Mouse (Mus musculus): Measurements from ENCODE around the gene Pgap1. TPM values are rescaled to one million over a fixed set of nuclear protein-coding genes. Genes with fewer than 3 reads are reported as not detected.
A peak's percentile ranks its signal among the peaks of the same experiment; 100 is the strongest.

Pgap1 gene
- 4.9 and 7.1 TPM in 2 replicates for polyA plus RNA-seq (2016; fragmentation: Nextera tagmentation; extraction: Ambion mirVana)

DNA sequence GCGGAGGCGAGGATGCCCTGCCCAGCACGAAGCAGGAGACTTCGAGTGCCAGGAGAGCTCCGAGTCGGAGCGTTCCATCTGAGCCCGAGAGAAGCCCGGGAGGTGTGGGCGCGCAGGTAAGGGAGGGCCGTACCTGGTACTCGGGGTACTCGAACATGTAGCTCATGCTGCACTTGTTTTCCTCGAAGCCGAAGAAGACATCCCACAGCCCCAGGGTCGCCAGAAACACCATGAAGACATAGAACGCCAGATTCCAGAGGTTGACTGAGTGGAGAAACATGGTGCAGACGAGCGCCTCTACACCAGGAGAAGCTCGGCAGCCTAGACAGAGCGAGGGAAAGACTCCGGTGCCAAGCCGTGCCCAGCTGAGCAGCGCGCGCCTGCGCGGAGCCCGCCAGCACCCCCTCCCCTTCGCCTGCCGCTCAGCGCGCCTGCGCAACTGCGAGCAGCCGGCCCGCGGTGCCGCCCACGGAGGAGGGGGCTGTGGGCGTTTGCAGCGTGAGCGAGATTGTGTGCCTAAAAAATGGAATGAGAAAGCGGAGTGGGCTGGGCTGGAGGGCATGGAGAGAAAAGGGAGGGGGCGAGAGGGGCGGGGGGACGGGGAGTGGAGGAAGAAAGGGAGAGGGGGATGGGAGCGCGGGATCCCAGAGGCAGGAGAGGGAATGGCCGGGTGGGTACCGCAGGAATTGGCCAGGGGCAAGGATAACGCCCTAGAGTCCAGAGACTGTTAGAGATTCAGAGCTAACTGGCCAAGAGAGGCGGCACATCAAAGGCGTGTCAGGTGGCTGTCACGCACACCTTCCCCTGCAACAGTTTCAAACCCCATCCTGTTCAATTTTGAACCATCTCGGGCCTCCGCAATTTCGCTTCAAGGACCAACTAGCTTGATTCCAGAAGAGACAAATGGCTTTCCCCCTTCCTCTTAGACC lies at the start of gene Pgap1:
TSS of gene Pgap1 (minus strand) at position 384 of the 929 bp plus-strand sequence.
- Histone ChIP-seq H3K4me3 (peak within 1 kb of the TSS; percentile 88), H3K4me1 (0 out of 2 replicates have a peak, but pooled peaks cover 3% of the 10 kb centered on the region), H3K36me3 (no peaks in the 10 kb centered on the region), H3K27ac (peak within 1 kb of the TSS; percentile 87), H3K9me3 (no peaks in the 10 kb centered on the region), H3K27me3 (ENCODE audit: insufficient read depth, poor library complexity, severe bottlenecking) (no peaks in the 10 kb centered on the region)
- peak; percentile 91 for DNase-seq (ENCODE audit: low spot score)
- under 1% methylated on average over 57 of the region's 59 CpGs for WGBS

- no peak overlapping the region for H3K4me3 ChIP-seq
- no peaks in the 10 kb centered on the region for H3K9me3 ChIP-seq
- no peak overlapping the region for H3K27ac ChIP-seq
- no peak for DNase-seq (ENCODE audit: low spot score)
- 69% methylated on average over 1 of the region's 1 CpGs for WGBS
- no peaks in the 10 kb centered on the region for H3K27me3 ChIP-seq (ENCODE audit: insufficient read depth, poor library complexity, severe bottlenecking)
- no peaks in the 10 kb centered on the region for H3K4me1 ChIP-seq
- H3K36me3 ChIP-seq, result no peaks in the 10 kb centered on the region
Measured at GRCm38 (mm10) chr1:54606936-54607335, 49.5 kb upstream of the Pgap1 start.

DNA sequence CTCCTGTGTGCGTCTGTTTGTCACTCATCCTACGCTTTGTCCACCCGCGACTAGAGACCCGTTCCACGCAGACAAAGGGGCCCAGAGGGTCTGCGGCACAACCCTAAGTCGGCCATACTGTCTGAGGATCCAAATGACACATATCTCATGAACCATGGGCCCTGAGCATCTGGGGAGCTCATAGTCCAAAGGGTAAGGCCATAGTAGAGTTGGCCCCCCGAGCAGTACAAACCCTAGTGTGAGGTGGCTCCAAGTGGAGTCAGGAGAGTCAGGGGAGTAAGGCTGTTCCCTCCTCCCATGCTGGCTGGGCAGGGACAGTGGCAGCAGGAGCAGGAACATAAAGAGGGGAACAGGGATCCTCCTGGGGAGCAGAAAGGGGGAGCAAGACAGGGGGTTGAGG lies 44.2 kb upstream of the Pgap1 start:
- 93% methylated on average over 9 of the region's 9 CpGs for WGBS
- H3K4me3 ChIP-seq, result no peak overlapping the region
- no peaks in the 10 kb centered on the region for H3K27me3 ChIP-seq (ENCODE audit: insufficient read depth, poor library complexity, severe bottlenecking)
- no peaks in the 10 kb centered on the region for H3K4me1 ChIP-seq
- H3K9me3 ChIP-seq, result no peaks in the 10 kb centered on the region
- no peaks in the 10 kb centered on the region for H3K36me3 ChIP-seq
- H3K27ac ChIP-seq, result no peak overlapping the region
- no peak for DNase-seq (ENCODE audit: low spot score)

GRCm38 (mm10) chr1:54600275-54600674 lies 42.8 kb upstream of the Pgap1 start:
- DNase-seq (ENCODE audit: low spot score), result no peak
- WGBS, result 88% methylated on average over 1 of the region's 1 CpGs
- no peak overlapping the region for H3K4me3 ChIP-seq
- no peaks in the 10 kb centered on the region for H3K36me3 ChIP-seq
- H3K27ac ChIP-seq, result no peak overlapping the region
- H3K27me3 ChIP-seq (ENCODE audit: insufficient read depth, poor library complexity, severe bottlenecking), result no peaks in the 10 kb centered on the region
- no peaks in the 10 kb centered on the region for H3K9me3 ChIP-seq
- no peaks in the 10 kb centered on the region for H3K4me1 ChIP-seq

GRCm38 (mm10) chr1:54597594-54598217 lies 40.2 kb upstream of the Pgap1 start:
- 76% methylated on average over 4 of the region's 4 CpGs for WGBS
- no peak overlapping the region for H3K27ac ChIP-seq

GRCm38 (mm10) chr1:54596151-54596550 lies 38.7 kb upstream of the Pgap1 start:
- no peaks in the 10 kb centered on the region for H3K27me3 ChIP-seq (ENCODE audit: insufficient read depth, poor library complexity, severe bottlenecking)
- H3K4me1 ChIP-seq, result no peaks in the 10 kb centered on the region
- 79% methylated on average over 2 of the region's 2 CpGs for WGBS
- H3K27ac ChIP-seq, result no peak overlapping the region
- H3K36me3 ChIP-seq, result no peaks in the 10 kb centered on the region
- H3K9me3 ChIP-seq, result no peaks in the 10 kb centered on the region
- no peak for DNase-seq (ENCODE audit: low spot score)
- no peak overlapping the region for H3K4me3 ChIP-seq

More at GRCm38 (mm10) chr1:54597594-54598217, 40.2 kb upstream of the Pgap1 start:
- H3K4me1 ChIP-seq, result no peaks in the 10 kb centered on the region
- H3K36me3 ChIP-seq, result no peaks in the 10 kb centered on the region
- DNase-seq (ENCODE audit: low spot score), result no peak
- no peaks in the 10 kb centered on the region for H3K27me3 ChIP-seq (ENCODE audit: insufficient read depth, poor library complexity, severe bottlenecking)
- no peaks in the 10 kb centered on the region for H3K9me3 ChIP-seq
- no peak overlapping the region for H3K4me3 ChIP-seq

GRCm38 (mm10) chr1:54587076-54587475 lies 29.6 kb upstream of the Pgap1 start:
- H3K4me1 ChIP-seq, result peaks cover 2% of the 10 kb centered on the region; the same call in 1 of the 2 replicates
- no peaks in the 10 kb centered on the region for H3K9me3 ChIP-seq
- no peaks in the 10 kb centered on the region for H3K36me3 ChIP-seq
- WGBS, result 79% methylated on average over 5 of the region's 5 CpGs
- H3K27me3 ChIP-seq (ENCODE audit: insufficient read depth, poor library complexity, severe bottlenecking), result no peaks in the 10 kb centered on the region
- no peak overlapping the region for H3K27ac ChIP-seq
- no peak for DNase-seq (ENCODE audit: low spot score)
- no peak overlapping the region for H3K4me3 ChIP-seq

DNA sequence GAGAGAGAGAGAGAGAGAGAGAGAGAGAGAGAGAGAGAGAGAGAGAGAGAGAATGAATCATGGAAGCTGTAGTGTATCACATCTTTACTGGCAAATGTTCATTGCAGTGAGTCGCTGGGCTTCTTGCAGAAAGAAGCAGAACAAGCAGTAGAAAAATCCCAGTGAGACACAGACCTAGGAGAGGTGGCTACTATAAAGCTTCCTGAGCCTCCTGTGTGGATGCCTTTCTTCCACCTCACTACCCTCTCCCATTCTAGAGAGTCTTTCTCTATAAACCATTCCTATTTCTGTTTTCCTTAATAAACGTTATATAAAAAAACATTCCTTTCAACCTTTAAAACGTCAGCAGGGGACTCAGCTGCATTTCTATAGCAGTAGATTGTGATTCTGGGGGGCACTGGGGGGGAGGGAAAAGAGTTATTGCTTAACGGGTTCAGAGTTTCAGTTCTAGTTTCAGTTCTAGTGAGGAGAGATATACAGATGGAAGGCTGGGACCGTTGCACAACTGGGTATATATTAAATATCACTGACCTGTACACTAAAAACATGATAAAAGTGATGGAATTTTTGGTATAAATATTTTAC lies 28.6 kb upstream of the Pgap1 start:
- no peaks in the 10 kb centered on the region for H3K27me3 ChIP-seq (ENCODE audit: insufficient read depth, poor library complexity, severe bottlenecking)
- no peak overlapping the region for H3K27ac ChIP-seq
- peaks cover 2% of the 10 kb centered on the region; the same call in 1 of the 2 replicates for H3K4me1 ChIP-seq
- H3K4me3 ChIP-seq, result no peak overlapping the region
- H3K9me3 ChIP-seq, result no peaks in the 10 kb centered on the region
- DNase-seq (ENCODE audit: low spot score), result no peak
- no peaks in the 10 kb centered on the region for H3K36me3 ChIP-seq
- 59% methylated on average over 5 of the region's 5 CpGs for WGBS

- H3K4me1 ChIP-seq, result peaks cover 2% of the 10 kb centered on the region; the same call in 1 of the 2 replicates
- no peaks in the 10 kb centered on the region for H3K36me3 ChIP-seq
- no peak for DNase-seq (ENCODE audit: low spot score)
- H3K9me3 ChIP-seq, result no peaks in the 10 kb centered on the region
- no peaks in the 10 kb centered on the region for H3K27me3 ChIP-seq (ENCODE audit: insufficient read depth, poor library complexity, severe bottlenecking)
- WGBS, result 39% methylated on average over 9 of the region's 9 CpGs
- H3K4me3 ChIP-seq, result no peak overlapping the region
- H3K27ac ChIP-seq, result no peak overlapping the region
Measured at GRCm38 (mm10) chr1:54585278-54585846, 27.9 kb upstream of the Pgap1 start.

GRCm38 (mm10) chr1:54584588-54585277 lies 27.2 kb upstream of the Pgap1 start:
- DNase-seq (ENCODE audit: low spot score), result no peak
- Histone ChIP-seq H3K27me3 (ENCODE audit: insufficient read depth, poor library complexity, severe bottlenecking) (no peaks in the 10 kb centered on the region), H3K9me3 (no peaks in the 10 kb centered on the region), H3K36me3 (no peaks in the 10 kb centered on the region), H3K27ac (no peak overlapping the region), H3K4me1 (peaks cover 2% of the 10 kb centered on the region; the same call in 1 of the 2 replicates), H3K4me3 (no peak overlapping the region)
- WGBS, result 57% methylated on average over 2 of the region's 2 CpGs

DNA sequence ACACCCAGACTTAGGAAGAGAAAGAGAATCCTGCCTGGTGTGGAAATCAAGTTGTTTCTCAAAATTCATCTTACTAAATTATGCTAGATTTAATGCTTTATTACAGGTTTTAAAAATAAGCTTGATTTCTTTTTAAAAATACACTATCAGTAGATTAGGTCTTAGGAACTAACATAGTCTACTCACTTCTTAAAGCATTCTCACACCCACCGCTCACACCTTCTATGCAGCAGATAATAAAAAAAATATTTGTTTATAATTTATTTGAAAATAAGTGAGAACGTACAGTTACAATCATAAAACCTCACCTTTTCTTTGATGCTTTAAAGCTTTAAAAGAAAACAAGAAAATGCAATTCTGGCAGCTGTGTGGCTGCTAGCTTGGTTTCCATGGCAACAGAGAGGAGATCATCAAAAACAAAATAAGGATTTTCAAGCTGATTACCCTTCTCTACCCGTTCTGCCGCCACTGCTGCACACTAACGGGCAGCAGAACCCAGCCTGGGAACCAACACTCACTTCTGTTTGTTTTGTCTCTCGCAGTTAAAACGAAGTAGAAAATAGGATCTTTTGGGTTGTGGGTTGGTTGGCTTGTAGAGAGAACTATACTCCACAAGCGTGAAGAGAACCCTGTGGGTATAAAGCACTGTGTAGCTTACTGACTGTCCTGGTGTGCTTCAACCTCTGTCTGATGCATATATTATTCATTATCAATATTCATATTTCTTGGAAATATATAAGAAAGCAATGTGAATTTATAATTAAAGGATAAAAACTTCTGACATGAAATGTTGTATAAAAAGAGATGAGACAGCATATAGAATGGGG lies 21.1 kb upstream of the Pgap1 start:
- H3K4me3 ChIP-seq, result no peak overlapping the region
- whole genome bisulfite sequencing, result 71% methylated on average over 8 of the region's 8 CpGs
- no peaks in the 10 kb centered on the region for H3K9me3 ChIP-seq
- H3K36me3 ChIP-seq, result no peaks in the 10 kb centered on the region
- DNase-seq (ENCODE audit: low spot score), result no peak
- no peaks in the 10 kb centered on the region for H3K27me3 ChIP-seq (ENCODE audit: insufficient read depth, poor library complexity, severe bottlenecking)
- no peak overlapping the region for H3K27ac ChIP-seq
- no peaks in the 10 kb centered on the region for H3K4me1 ChIP-seq

DNA sequence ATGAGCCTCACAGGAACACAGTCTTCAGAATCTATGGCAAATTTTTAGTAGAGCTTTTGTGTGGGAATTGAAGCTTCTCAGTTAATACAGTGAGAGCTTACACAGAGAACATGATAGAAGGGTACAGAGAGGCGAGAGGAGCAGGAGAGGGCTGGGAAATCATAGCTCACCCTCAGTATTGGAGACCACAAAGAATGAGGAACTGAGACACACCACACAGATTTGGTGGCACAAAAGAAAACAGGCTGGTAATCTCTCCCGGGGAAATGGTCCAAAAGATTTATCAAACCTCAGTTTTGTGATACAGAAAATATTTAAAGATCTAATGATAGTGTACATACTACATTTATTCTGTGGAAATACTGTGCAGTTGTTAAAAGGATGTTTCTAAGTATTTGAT lies 11.6 kb upstream of the Pgap1 start:
- Histone ChIP-seq H3K4me3 (no peak overlapping the region), H3K36me3 (no peaks in the 10 kb centered on the region), H3K9me3 (no peaks in the 10 kb centered on the region), H3K27me3 (ENCODE audit: insufficient read depth, poor library complexity, severe bottlenecking) (no peaks in the 10 kb centered on the region), H3K4me1 (no peaks in the 10 kb centered on the region), H3K27ac (no peak overlapping the region)
- WGBS, result 84% methylated on average over 2 of the region's 2 CpGs
- no peak for DNase-seq (ENCODE audit: low spot score)

All from heart, embryonic 10.5 days (tissue).